Mouse (Mus musculus): ENCODE measurements at regions not wholly inside any gene's neighbourhood (a gene's known extent, or its start where the extent isn't known, plus 50 kb on each side); places are given as distances from the start of the nearest gene placed in this dataset.

GRCm38 (mm10) chr3:128298110-128298509, 402.0 kb upstream of the Fam241a start:
- Histone ChIP-seq H3K4me1 (ENCODE audit: control insufficient read depth, insufficient read depth, insufficient read length) (no peaks in the 10 kb centered on the region), H3K27me3 (ENCODE audit: control insufficient read depth, insufficient read depth, low read length) (no peaks in the 10 kb centered on the region), H3K4me3 (ENCODE audit: extremely low read depth, insufficient read depth, insufficient read length) (no peak overlapping the region), H3K27ac (ENCODE audit: insufficient read depth, low read length) (no peak overlapping the region), H3K36me3 (ENCODE audit: control insufficient read depth, insufficient read depth, low read length) (no peaks in the 10 kb centered on the region)
- no peak for DNase-seq (ENCODE audit: low read depth in 1 of 2, low spot score in 2 of 2)
- TF ChIP-seq POLR2A (IDR thresholded peaks at IDR 0.05; ENCODE audit: low read depth, low read length) (no peak), CTCF (IDR thresholded peaks at IDR 0.05; ENCODE audit: extremely low read depth, insufficient read depth, insufficient read length, insufficient replicate concordance) (no peak)
- WGBS: 86% methylated on average over 9 of the region's 9 CpGs

- TF ChIP-seq POLR2A (IDR thresholded peaks at IDR 0.05; ENCODE audit: low read depth, low read length) (no peak), CTCF (IDR thresholded peaks at IDR 0.05; ENCODE audit: extremely low read depth, insufficient read depth, insufficient read length, insufficient replicate concordance) (no peak)
- Histone ChIP-seq H3K27ac (ENCODE audit: insufficient read depth, low read length) (no peak overlapping the region), H3K27me3 (ENCODE audit: control insufficient read depth, insufficient read depth, low read length) (no peaks in the 10 kb centered on the region), H3K36me3 (ENCODE audit: control insufficient read depth, insufficient read depth, low read length) (no peaks in the 10 kb centered on the region), H3K4me1 (ENCODE audit: control insufficient read depth, insufficient read depth, insufficient read length) (no peaks in the 10 kb centered on the region), H3K4me3 (ENCODE audit: extremely low read depth, insufficient read depth, insufficient read length) (no peak overlapping the region)
- no peak for DNase-seq (ENCODE audit: low read depth in 1 of 2, low spot score in 2 of 2)
- WGBS: 73% methylated on average over 4 of the region's 4 CpGs
Observed at GRCm38 (mm10) chr3:128287846-128288245, 391.7 kb upstream of the Fam241a start.

GRCm38 (mm10) chr3:128285214-128285613, 389.1 kb upstream of the Fam241a start:
- no peaks in the 10 kb centered on the region for H3K36me3 ChIP-seq (ENCODE audit: control insufficient read depth, insufficient read depth, low read length)
- 79% methylated on average over 6 of the region's 6 CpGs for WGBS
- no peak overlapping the region for H3K4me3 ChIP-seq (ENCODE audit: extremely low read depth, insufficient read depth, insufficient read length)
- no peaks in the 10 kb centered on the region for H3K4me1 ChIP-seq (ENCODE audit: control insufficient read depth, insufficient read depth, insufficient read length)
- no peaks in the 10 kb centered on the region for H3K27me3 ChIP-seq (ENCODE audit: control insufficient read depth, insufficient read depth, low read length)
- no peak for DNase-seq (ENCODE audit: low read depth in 1 of 2, low spot score in 2 of 2)
- no peak for TF ChIP-seq POLR2A (IDR thresholded peaks at IDR 0.05; ENCODE audit: low read depth, low read length)
- TF ChIP-seq CTCF (IDR thresholded peaks at IDR 0.05; ENCODE audit: extremely low read depth, insufficient read depth, insufficient read length, insufficient replicate concordance): no peak
- H3K27ac ChIP-seq (ENCODE audit: insufficient read depth, low read length): no peak overlapping the region

- Histone ChIP-seq H3K4me3 (ENCODE audit: extremely low read depth, insufficient read depth, insufficient read length) (no peak overlapping the region), H3K36me3 (ENCODE audit: control insufficient read depth, insufficient read depth, low read length) (no peaks in the 10 kb centered on the region), H3K27ac (ENCODE audit: insufficient read depth, low read length) (no peak overlapping the region), H3K4me1 (ENCODE audit: control insufficient read depth, insufficient read depth, insufficient read length) (no peaks in the 10 kb centered on the region), H3K27me3 (ENCODE audit: control insufficient read depth, insufficient read depth, low read length) (no peaks in the 10 kb centered on the region)
- DNase-seq (ENCODE audit: low read depth in 1 of 2, low spot score in 2 of 2): no peak
- 92% methylated on average over 4 of the region's 4 CpGs for WGBS
- TF ChIP-seq CTCF (IDR thresholded peaks at IDR 0.05; ENCODE audit: extremely low read depth, insufficient read depth, insufficient read length, insufficient replicate concordance): no peak
- no peak for TF ChIP-seq POLR2A (IDR thresholded peaks at IDR 0.05; ENCODE audit: low read depth, low read length)
Observed at GRCm38 (mm10) chr3:128280626-128281025, 384.5 kb upstream of the Fam241a start.

GRCm38 (mm10) chr3:128270576-128270975, 374.5 kb upstream of the Fam241a start:
- TF ChIP-seq POLR2A (IDR thresholded peaks at IDR 0.05; ENCODE audit: low read depth, low read length) (no peak), CTCF (IDR thresholded peaks at IDR 0.05; ENCODE audit: extremely low read depth, insufficient read depth, insufficient read length, insufficient replicate concordance) (no peak)
- Histone ChIP-seq H3K4me1 (ENCODE audit: control insufficient read depth, insufficient read depth, insufficient read length) (no peaks in the 10 kb centered on the region), H3K36me3 (ENCODE audit: control insufficient read depth, insufficient read depth, low read length) (no peaks in the 10 kb centered on the region), H3K4me3 (ENCODE audit: extremely low read depth, insufficient read depth, insufficient read length) (no peak overlapping the region), H3K27ac (ENCODE audit: insufficient read depth, low read length) (no peak overlapping the region), H3K27me3 (ENCODE audit: control insufficient read depth, insufficient read depth, low read length) (no peaks in the 10 kb centered on the region)
- 66% methylated on average over 6 of the region's 6 CpGs for WGBS
- no peak for DNase-seq (ENCODE audit: low read depth in 1 of 2, low spot score in 2 of 2)

GRCm38 (mm10) chr3:128261208-128261607, 365.1 kb upstream of the Fam241a start:
- WGBS: 87% methylated on average over 2 of the region's 2 CpGs
- TF ChIP-seq POLR2A (IDR thresholded peaks at IDR 0.05; ENCODE audit: low read depth, low read length) (no peak), CTCF (IDR thresholded peaks at IDR 0.05; ENCODE audit: extremely low read depth, insufficient read depth, insufficient read length, insufficient replicate concordance) (no peak)
- Histone ChIP-seq H3K4me1 (ENCODE audit: control insufficient read depth, insufficient read depth, insufficient read length) (no peaks in the 10 kb centered on the region), H3K27me3 (ENCODE audit: control insufficient read depth, insufficient read depth, low read length) (no peaks in the 10 kb centered on the region), H3K27ac (ENCODE audit: insufficient read depth, low read length) (no peak overlapping the region), H3K36me3 (ENCODE audit: control insufficient read depth, insufficient read depth, low read length) (no peaks in the 10 kb centered on the region), H3K4me3 (ENCODE audit: extremely low read depth, insufficient read depth, insufficient read length) (no peak overlapping the region)
- no peak for DNase-seq (ENCODE audit: low read depth in 1 of 2, low spot score in 2 of 2)

GRCm38 (mm10) chr3:128247816-128248215, 351.7 kb upstream of the Fam241a start:
- WGBS: 61% methylated on average over 2 of the region's 2 CpGs
- no peak for DNase-seq (ENCODE audit: low read depth in 1 of 2, low spot score in 2 of 2)
- TF ChIP-seq CTCF (IDR thresholded peaks at IDR 0.05; ENCODE audit: extremely low read depth, insufficient read depth, insufficient read length, insufficient replicate concordance) (no peak), POLR2A (IDR thresholded peaks at IDR 0.05; ENCODE audit: low read depth, low read length) (no peak)

More at GRCm38 (mm10) chr3:128247816-128248215, 351.7 kb upstream of the Fam241a start:
- H3K4me1 ChIP-seq (ENCODE audit: control insufficient read depth, insufficient read depth, insufficient read length): no peaks in the 10 kb centered on the region
- no peaks in the 10 kb centered on the region for H3K36me3 ChIP-seq (ENCODE audit: control insufficient read depth, insufficient read depth, low read length)
- H3K27me3 ChIP-seq (ENCODE audit: control insufficient read depth, insufficient read depth, low read length): no peaks in the 10 kb centered on the region
- no peak overlapping the region for H3K4me3 ChIP-seq (ENCODE audit: extremely low read depth, insufficient read depth, insufficient read length)
- no peak overlapping the region for H3K27ac ChIP-seq (ENCODE audit: insufficient read depth, low read length)

Data from spleen, adult 2 months (tissue).